Mouse (Mus musculus): Measurements from ENCODE around the gene Ryk. TPM values are rescaled to one million over a fixed set of nuclear protein-coding genes. Genes with fewer than 3 reads are reported as not detected.

Ryk gene
- total RNA-seq, 2 experiments from 2014 or later, result 63.2 to 64.9 TPM

DNA sequence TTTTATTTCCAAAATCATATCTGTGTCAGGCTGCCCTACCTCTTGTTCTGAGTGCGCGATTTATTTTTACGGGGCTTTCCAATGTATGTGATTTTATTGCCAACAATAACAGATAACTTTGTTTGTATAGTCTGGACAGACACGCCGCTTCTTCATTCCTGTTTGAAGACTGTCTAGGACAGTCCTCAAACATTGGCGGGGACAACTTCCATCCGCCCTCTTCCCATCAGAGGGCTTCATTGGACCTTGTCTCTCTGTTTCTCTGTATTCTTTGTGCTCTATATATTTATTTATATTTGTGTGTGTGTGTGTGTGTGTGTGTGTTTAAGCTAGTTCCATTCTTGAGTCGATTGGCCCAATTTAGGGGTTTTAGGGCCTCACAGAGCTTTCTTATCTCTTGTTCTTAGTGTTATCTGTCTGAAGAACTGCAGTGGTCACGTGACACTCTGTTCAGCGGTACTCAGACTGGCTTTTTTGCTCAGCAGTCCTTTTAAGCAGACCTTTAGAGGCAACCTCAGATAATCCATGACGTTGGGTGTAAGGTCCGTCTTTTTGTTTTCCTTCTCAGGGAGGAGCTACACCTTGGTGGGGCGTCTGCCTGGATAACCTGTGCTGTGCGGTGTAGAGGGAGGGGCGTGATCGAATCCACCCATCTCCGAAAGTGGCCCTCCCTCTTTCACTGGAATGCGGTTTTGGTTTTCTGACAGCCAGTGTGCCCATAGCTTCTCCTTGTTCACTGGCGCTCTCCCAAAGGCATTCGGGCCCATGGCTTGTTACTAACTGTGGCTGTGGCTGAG is 99.4 kb downstream of the Ryk start:
- no peak for DNase-seq (ENCODE audit: low spot score in 2 of 2)

DNA sequence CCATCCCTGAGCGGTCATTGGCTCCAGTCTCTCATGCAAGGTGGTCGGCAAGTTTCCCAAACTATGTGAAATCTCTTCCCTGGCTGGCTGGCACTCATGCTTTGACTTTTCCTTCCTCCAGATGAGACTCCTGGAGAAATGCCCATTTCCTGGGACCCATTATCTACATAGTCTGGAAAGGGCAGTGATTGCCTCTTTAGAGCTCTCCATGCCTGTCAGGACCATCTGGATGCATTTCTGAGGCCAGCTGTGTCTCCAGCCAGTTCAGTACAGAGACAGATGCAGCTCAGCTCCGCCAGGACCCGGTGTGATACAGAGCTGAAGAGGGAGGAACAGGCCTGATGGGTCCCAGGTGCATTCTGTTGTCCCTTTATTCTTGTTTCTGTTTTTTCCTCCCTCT is 107.5 kb downstream of the Ryk start:
- DNase-seq (ENCODE audit: low spot score in 2 of 2), result peak in 1 of 2 experiments; percentile 1

DNA sequence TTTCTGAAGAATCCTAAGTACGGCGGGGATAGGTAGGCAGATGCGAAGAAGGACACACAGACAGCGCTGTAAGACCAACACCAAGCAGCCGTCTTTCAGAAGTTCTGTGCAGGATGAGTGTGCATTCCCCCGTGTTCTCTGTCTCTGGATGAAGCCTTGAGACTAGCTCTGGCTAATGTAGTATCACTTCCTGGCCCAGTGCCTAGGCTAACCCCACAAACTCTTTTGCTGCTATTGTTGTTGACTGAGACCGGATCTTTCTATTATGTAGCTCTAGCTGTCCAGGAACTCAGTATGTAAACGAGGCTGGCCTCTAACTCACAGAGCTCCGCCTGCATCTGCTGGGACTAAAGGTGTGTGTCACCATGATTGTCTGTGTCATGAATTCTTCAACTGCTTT is 110.2 kb downstream of the Ryk start:
- no peak for DNase-seq (ENCODE audit: low spot score in 2 of 2)

DNA sequence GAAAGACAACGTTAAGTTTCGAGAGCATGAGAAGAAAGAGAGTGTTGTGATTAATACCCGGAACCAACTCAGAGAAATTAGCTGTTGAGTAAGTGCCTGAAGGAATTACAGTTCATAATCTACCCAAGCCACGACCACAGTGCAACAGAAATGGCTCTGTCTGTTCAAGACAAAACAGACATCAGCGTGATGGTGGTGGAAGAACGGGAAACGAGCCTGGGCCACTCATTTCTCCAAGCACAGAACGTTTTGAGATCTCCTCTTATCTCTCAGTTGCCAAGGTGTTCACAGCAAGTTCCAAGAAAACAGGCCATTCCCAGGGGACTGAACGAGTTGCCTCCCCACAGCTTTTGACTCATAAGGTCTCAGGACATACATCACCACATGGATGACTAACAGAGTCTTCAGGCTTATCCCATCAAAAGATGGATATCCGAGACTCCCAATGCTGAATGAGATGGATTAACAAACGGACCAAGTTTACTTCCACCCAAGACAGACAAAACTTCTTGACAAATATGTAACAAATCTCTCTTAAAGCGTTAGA is 111.8 kb downstream of the Ryk start:
- no peak for DNase-seq (ENCODE audit: low spot score in 2 of 2)

DNA sequence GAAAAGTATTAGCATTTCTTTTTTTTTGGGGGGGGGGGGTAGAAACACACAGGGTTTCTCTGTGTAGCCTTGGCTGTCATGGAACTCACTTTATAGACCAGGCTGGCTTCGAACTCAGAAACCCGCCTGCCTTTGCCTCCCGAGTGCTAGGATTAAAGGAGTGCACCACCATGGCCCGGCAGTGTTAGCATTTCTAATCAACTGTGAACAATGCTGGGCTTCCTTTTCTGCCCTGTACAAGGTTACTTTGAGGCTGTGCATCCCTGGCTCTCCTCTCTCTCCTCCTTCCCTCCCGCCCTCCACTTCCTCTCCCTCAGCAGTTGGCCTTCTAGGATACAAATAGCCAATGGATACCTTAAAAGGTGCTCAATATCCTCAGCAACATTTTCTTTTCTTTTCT is 114.0 kb downstream of the Ryk start:
- no peak for DNase-seq (ENCODE audit: low spot score in 2 of 2)

DNA sequence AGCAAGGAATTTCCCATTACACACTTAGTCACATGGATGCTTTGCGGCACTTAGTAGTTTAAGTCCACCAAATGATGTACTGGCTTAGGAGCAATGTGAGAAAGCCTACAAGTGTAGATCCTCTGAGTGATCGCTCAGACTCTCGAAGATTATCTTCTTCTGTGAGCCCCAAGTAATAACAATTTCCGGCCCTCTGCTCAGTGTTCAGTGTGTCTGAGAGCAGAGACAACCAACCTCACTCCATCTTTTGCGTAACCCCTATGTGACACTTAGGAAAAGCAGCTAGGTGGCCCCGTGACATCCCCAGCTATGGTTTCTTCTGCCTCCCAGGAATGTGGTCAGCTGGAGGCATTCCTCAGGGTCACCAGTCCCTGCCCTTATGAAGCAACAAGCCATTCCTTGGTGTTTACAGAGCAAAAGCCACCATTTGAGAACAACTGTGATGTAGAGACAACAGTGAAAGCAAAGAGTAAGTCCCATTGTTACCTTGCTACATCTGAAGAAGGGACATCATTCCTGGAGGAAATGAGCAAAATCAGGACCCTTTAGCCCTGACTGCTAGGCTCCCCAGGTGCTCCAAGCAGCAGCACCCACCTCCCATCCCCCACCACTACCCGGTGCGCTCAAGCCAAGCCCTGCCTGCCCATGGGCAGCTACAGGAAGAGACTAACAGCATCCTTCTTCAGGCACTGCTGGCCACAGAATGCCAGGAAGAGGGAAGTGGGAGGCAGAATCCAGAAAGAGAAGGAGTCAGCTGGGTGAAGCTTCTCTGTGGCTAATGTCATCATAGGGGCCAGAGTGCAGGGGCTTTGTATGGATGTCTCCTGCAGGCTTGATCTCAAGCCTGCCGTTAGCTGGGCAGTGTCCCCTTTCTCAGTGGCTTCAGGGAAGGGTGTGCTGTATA is 116.6 kb downstream of the Ryk start:
- DNase-seq (ENCODE audit: low spot score in 2 of 2), result no peak

DNA sequence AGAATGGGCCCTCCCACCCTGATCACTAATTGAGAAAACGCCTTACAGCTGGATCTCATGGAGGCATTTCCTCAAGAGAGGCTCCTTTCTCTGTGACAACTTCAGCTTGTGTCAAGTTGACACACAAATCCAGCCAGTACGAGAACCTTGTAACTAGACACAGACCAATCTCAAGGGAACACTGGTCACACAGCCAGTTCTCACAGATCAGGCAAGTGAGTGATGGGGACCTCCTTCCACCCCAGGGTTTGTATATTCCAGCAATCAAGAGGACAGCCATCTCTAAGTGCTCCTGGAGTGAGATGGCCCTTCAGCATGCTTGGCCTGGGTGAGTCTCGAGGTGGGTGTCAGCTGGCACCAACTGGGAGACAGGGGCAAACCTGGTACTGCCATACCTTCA is 121.1 kb downstream of the Ryk start:
- DNase-seq (ENCODE audit: low spot score in 2 of 2), result no peak

Other genes starting within 250 kb of the Ryk start
- 100 to 1,000 TPM; 238 to 248 TPM for gene Anapc13, start 208.6 kb upstream of the Ryk start, total RNA-seq (2021)
- gene Cep63, start 208.4 kb upstream of the Ryk start, total RNA-seq (2021), result 10 to 100 TPM; 41.8 to 47.9 TPM
- 10 to 100 TPM; 80.9 to 94.5 TPM for gene Amotl2, start 118.2 kb upstream of the Ryk start, total RNA-seq (2021)
- gene Slco2a1, start 153.8 kb downstream of the Ryk start, total RNA-seq (2021), result 10 to 100 TPM; 12.0 to 12.3 TPM